Mouse (Mus musculus): ENCODE measurements around the gene Csnk2a2.

The Csnk2a2 gene

DNA sequence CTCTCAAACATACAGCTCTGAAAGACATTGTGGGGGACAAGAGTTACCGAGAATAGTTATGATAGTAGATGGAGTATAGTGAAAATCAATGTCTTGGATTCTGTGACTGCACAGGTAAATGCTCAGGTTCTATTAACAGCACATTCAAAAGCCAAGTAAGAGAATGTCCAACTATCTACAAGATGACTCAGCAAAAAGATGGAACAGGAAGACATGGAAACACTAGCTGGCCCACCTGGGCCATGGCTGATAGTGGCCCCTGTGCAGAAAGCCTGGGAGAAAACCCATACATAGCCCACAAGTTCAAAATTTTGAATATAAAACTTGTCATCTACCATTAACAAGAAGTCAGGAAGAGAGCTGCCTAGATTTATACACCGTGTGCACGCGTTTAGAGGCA, 19.8 kb downstream of the Csnk2a2 start:
- DNase-seq, result no peak

DNA sequence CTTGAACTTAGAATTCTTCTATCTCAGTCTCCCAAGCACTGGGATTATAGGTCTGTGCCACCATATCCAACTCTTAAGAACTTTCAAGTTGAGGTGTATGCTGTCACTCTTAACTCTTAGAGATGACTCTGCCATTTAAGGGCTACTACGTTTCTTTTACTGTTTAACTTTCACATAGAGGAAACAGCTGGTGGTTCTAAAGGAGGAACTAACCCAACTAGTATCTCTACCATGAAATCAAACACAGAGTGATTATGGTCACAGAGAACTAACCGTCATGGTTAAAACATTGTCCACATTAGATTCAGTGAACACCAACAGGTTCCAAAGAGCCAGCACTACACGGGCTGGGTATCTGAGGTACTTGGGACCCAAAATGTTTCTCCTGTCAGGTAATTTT, 20.8 kb downstream of the Csnk2a2 start:
- no peak for DNase-seq

DNA sequence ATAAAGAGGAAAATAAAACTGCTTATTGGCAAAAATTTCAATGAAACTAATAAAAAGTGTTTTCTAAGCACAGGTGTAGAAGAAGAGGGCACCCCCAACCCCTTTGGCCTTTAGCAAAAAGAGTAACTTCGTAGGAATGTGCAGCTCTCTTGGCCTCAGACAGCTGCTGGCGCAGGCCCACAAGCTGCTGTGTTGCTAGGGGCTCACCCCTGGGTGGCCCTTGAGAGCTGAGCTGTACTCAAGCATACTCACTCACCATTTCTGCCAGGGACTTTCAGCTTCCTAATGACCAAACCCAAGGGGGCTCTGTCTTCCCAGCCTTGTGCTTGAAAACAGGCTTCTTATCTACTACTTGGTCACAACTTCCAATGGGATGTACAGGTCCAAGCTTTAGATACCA, 23.3 kb downstream of the Csnk2a2 start:
- DNase-seq, result no peak

DNA sequence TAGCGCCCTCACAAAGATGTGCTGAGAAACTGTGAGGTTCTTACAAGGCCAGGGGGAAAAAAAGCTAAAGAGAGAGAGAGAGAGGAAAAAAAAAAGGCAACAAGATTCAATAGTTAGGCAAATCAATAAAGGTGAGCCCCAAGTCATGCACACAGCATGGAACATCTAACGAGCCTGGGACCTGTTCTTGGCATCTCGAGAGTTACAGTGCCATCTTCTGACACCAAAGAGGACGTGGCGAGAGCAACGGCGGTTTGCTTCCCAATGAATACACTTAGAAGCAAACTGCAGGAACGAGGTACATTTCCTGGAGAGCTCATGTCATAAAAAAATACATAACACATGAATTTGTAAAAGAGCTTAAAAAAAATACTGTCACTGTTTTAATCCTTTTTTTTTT, 37.3 kb downstream of the Csnk2a2 start:
- DNase-seq, result no peak

DNA sequence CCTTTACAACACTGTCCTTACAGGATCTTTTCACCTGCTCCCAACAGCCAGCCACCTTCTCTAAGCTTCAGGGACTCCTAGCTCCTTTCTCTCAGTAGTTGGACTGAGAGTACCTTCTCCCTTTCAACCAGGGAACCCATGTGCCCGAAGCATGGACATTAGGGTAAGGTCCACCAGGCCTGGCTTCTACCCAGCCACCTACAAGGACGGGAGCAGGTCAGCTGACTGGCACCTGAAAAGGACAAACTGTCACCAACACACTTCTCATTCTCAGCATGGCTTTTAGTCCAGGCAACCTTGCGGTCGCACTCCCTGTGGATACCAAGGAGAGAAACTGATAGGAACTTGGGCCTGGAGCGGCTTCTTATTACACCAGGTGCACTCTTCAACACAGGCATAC, 39.6 kb downstream of the Csnk2a2 start:
- DNase-seq, result no peak

DNA sequence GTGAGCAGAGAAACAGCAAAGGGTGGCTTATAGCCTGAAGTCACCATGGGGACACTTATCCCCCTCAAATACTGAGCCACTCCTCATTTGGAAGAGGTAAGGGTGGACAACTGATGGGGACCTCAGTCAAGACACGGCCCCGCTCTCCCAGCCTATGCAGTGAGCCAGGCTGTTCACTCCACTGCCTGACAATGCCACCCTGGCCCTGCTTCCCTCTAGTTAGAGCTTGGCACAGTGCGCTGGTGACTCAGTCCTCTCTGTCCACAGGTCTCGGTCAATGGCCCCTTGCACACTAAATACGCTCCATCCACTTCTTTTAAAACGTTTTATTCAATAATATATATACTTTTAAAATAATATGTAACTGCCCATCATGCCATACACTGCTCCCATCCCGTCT, 42.2 kb downstream of the Csnk2a2 start:
- DNase-seq, result no peak

DNA sequence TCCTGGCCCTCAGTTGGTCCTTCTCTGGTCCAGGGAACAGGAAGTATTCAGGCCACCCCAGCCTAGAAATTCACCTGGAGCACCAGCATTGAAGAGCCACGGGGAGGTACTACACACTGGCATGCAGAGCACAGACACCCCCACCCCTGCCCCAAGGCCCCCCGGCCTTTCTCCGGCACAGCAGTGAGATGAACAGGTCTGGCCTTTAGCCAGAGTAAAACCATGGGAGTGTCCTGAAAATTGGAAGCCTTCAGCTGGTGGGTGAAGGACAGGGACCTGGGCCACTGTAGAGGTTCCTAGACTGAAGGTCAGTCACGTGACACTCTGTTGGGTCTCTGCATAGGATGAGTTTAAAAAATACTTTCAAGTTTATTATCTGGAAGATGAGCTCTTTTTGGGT, 44.8 kb downstream of the Csnk2a2 start:
- DNase-seq, result no peak

DNA sequence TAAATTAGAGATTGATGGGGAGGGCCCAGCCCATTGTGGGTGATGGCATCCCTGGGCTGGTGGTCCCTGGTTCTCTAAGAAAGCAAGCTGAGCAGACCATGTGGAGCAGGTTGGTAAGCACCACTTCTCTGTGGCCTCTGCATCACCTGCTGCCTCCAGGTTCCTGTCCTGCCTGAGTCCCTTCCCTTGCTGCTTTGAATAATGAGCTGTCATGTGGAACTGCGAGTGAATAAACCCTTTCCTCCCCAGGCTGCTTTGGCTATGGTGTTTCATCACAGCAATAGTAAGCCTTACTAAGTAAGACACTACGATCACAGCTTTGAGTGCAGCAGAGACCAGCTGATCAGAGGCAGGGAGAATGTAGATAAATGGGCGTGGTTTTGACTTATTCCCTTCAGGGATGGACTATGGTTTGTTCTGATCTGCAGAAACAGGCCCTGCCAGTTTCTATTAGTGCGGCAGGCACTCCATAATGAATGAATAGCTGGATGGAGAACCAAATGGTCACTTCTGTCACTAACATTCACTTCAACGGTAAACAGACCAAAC, 48.3 kb downstream of the Csnk2a2 start:
- no peak for DNase-seq

DNA sequence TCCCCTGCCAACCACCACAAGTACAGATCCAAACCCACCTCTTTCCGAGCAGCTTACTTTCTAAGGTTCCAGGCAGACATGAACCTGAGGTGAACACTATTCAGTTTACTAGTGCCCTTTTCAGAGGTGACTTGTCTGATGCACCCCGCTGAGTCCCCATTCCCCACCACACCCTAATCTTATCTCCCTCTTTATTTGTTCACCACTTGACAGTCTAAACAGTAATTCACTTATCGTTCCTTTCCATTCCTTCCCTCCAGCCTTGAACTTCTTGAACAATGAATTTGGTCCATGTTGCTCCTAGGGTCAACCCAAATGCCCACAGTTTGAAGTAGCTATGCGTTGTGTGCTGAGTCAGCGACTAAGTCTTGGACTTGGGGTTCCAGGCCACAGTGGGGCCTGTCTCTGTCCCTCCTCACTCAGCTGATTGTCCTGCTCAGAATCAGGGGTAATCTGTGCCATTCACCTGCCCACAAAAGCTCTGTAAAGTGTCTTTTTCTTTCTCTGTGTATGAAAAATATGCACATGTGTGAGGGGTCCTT, 49.6 kb downstream of the Csnk2a2 start:
- no peak for DNase-seq

DNA sequence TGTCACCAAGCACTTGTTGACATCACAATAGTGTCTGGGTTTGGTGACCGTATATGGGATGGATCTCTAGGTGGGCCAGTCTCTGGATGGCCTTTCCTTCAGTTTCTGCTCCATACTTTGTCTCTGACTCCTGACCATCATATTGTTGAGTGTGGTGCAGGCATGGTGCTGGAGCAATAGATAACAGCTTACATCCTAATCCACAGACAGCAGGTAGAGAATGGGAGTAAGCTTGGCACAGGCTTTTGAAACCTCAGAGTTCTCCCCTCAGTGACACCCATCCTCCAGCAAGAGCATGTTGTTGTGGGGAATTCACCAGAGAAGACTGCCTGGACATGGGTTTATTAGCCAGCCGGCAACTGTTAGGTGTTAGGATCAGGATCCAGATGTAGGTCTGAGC, 50.4 kb downstream of the Csnk2a2 start:
- no peak for DNase-seq

DNA sequence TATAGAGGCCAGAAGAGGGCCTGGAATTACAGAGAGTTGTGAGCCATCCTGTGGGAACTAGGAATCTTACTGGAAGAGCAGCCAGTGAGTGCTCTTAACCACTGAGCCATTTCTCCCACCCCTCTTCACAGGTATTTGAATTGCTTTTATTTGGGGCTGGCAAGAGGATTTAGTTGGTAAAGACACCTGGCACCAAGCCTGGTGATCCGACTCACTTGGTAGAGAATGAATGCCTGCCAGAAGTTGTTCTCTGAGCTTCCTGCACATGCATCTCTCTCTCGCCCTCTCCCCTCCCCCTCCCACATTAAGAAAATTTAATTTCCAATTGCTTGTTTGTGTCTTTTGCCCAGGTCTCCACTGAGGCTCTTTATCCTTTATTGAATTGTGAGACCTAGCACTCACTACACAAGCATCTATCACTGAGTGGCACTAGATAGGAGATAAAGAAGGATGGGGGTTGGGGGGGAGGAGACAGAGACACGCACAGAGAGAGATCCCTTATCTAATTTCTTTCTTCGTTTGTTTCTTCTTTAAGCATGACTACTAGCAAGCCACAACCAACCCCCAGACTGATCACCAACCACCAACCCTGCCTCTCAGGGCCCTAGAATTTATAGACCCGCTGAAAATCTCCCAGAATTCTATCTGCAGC, 52.4 kb downstream of the Csnk2a2 start:
- DNase-seq, result no peak

DNA sequence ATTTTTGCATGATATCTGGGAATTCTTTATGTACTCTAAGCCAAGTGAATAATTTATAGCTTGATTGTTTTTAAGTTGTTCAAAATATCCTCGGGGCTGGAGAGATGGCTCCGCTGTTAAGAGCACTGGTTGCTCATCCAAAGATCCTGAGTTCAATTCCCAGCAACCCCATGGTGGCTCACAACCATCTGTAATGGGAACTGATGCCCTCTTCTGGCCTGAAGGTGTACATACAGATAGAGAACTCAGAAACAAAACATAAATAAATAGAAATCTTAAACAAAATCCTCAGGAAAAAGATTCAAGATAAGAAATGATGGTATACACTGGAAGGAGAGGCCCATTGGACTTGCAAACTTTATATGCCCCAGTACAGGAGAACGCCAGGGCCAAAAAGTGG, 53.9 kb downstream of the Csnk2a2 start:
- DNase-seq, result no peak

DNA sequence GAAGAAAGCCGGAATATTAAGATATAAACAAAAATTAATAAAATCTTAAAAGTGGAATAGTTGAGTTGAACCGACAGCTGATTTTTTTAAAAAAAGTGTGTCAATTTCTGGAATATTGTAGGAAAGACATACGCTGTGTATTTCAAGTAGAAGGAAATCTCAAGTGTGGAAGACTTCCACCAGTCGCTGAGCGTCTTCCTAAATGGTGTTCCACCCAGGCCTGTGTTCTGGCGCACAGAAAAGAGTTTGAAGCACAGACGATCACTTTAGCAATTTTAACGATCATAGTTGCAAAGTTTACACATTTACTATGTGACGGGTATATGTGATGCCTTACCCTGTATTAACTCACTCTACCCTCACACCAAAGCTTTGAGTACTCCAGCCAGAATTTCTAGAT, 54.4 kb downstream of the Csnk2a2 start:
- no peak for DNase-seq

DNA sequence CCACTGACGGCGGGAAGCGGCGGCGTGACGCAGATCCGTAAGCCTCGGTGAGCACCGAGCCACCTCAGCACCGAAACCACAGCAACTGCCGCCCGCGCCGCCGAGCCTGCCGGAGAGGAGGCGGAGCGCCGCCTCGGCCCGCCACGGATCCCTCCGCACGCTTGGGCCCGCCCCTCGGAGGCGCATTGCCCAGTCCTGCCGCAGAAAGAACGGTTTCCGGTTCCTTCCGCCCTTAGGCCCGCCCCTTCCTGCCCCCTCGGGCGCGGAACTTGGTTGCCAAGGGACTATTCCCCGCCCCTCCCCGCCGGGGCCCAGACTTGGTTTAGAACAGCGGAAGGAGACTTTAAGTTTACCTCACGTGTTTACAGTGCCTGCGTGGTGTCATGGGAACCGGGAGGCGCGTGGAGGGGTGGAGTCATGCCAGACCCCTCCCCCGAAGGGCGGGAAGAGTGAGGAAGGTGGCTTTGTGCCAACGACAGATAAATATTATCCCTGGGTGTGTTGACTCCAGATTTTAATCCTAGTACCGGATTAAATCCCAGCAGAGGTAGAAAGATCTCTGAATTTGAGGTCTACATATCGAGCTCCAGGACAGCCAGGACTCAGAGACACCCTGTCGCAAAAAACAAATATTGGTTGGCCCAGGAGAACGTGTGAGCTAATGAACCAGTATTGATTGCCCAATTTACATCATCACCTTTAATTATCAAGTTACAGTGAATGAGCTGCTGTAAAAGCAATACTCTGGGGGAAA, 55.0 kb downstream of the Csnk2a2 start, which contains the start of gene Cfap20:
Cfap20 (minus strand) TSS at position 184 of the 754 bp plus-strand sequence.
- DNase-seq, result peak; percentile 99

DNA sequence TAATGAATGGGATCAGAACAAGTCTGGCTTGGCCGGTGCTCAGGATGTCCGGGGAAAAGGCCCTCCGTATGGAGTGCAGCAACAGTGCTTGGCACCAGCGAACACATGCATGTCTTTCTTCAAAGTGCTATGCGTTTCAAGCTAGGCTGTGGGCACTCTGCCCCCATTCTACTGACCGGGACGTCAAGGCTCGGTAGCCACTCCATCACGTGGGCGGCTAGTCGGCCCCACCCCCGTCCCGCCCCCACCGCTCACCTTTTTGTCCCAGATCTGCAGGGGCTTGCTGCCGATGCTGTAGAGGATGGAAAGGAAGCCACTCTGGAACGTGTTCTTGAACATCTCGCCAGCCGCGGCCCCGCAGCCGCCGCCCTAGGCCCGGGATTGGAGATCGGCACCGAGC, 55.6 kb downstream of the Csnk2a2 start:
- peak; percentile 37 for DNase-seq

DNA sequence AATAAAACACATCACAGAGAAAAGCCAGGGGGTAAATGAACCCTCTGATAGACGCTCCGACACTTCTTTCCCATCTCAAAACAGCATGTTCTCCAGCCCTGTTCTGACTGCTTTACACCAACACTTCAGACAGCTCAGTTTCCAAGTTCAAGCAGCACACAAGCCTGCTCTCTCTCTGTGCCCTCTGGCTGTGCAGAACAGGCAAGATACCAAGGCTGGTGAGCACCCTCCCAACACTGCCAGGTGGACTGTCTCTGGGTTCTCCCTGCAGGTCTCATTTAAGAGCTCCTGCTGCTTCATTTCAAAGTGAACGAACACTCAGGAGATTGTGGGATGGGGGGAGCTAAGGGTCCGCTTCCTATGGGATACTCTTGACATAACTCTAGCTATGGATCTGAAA, 56.7 kb downstream of the Csnk2a2 start:
- no peak for DNase-seq

DNA sequence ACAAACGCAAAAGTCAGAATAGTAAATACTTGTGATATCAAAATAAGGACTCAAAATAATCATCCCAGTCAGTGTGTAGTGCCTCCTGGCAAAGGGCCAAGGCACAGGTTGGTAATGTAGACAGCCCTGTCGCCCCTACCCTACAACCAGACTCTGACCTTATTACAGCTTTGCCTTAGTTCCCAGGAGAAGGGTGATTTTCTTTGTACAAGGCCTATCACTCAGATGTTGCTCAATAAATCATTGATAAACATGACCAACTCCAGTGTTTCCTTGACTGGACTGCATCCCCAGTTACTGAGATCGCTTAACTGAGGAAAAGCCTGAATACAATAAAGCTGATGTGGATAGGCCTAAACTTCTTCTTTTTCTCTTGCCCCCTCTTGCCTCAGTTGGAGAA, 57.4 kb downstream of the Csnk2a2 start:
- no peak for DNase-seq

DNA sequence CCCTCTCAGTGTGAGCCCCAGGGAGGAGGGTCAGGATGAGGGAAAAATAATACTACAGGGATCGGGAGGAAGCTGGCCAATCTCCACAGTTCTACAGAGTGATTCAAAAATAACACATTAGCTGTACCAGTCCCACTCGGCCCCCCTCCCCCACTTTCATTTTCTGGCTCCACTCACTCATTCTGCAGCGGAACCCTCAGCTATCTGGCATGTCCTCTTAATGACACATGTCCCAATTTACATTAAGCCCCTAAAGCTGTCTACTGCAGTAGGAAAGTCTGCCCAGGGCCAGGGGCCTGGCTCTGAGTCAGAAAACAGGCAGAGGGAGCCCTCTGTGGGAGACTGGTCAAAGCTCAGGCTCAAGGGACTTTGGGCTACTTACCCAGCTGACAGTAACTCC, 59.9 kb downstream of the Csnk2a2 start:
- peak; percentile 60 for DNase-seq

DNA sequence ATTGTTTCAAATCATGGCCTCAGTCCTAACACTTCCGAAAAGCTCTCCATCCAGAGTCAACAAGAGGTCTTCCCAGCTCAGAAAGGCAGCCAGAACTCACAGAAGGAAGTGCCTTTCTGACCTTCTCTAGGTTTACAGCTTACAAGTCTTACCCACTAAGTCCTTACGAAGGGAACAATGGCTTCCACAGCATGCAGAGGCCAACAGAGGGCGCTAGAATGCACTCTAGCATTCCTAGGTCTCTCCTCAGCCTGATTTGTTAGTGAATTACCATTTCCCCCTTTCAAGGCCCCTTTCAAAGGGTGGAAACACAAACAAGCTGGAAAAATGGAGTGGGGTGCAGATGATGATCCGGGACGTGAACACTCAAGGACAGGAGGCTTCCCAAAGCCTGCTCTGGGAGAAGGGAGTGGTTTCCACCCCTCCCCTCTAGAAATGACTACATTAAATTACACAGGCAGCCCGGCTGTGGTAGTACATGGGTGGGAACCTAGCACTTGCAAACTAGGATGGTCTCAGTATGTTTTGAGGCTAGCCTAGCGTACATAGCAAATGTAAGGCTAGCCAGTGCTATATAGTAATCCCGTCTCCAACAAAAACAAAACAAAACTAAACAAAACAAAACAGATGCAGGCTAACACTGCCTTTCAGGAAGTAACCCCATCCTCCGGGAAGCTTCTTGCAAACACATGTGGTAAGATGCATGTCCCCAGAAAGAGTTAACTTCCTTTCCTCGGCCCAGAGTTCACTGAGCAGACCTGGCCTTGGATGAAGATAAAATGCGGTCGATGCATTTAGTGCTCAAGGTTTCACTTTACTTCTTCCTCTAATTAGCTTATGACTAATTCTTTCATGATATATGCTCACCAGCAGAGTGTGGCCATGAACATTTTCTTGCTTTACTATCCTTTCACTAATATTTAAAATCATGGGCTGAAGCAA, 62.0 kb downstream of the Csnk2a2 start:
- DNase-seq, result peak; percentile 93

DNA sequence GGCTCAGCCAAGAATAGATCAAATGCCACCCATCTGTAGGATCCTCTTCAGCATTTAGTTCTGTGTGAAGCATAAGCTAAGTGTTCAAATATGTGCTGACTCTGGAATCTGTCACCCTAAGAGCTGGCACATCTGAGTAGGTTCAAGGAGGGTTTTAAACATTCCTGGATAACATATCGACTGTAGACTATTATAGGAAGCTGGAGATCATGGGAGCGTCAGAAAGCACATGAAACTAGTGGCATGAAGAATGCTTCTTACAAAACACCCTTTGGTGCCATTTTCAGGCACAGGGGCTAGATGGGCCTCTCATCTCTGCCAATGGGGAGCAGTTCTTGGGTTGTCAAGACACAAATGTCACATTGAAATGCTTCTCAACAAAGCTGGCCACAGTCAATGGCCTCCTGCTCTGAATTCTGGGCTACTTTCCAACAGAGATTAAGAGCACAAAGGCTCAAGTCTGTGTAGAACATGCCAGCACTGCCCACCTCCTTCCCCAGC, 63.0 kb downstream of the Csnk2a2 start:
- peak; percentile 55 for DNase-seq

DNA sequence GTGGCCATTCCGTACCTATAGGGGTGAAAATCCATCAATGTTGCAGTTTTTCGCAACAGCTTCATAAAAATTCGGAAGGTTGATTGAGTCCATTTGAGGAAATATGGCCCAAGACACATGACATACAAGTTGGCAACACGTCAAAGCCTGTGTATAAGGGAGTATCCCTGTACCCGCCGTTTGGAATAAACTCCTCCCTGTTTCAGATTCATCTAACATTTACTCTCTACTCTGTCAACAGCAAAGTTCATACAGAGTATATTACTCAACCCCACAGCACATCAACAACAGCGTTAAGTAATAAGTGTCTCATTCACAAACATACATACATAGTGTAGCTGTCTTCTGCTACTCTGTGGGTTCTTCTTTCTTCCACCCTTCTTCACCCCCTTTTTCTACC, 65.2 kb downstream of the Csnk2a2 start:
- peak; percentile 61 for DNase-seq

DNA sequence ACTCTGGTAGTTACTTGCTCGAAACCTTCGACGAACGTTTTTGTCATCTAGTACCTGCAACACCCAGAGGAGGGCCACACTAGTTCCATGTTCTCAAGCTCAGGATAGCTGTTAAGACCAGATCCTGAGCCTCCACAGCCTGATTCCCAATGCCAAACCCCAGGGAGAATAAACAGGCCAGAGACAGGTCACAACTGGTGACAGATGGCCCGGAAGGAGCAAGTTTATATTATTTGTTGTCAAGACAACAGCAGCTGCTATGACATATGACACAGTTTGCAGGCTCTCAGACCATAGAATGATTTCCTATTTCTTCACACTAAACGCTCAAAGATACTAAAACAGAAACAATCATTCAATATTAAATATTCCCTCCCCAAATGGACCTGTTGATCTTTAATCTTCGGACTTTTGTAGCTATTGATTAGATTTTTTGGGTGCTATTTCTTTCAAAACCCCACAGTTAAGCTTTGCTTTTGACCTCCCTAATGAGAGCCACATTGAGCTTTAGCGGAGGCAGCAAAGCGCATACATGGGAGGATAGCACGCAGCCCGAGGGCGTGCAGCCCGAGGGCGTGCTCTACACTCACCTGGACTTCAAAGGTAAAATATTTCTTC, 67.5 kb downstream of the Csnk2a2 start:
- no peak for DNase-seq
